Mouse (Mus musculus): ENCODE results near the gene Ten1.

- no peak for TF ChIP-seq ZNF384 (IDR thresholded peaks at IDR 0.05; ENCODE audit: low read depth, low read length)
- TF ChIP-seq CHD2 (IDR thresholded peaks at IDR 0.05; ENCODE audit: low read depth, low read length), result no peak
- no peak for TF ChIP-seq ZC3H11A (IDR thresholded peaks at IDR 0.05; ENCODE audit: borderline replicate concordance, low read depth, low read length)
- no peak for TF ChIP-seq MAFK (IDR thresholded peaks at IDR 0.05; ENCODE audit: insufficient read depth, low read depth, low read length)
Measured at GRCm38 (mm10) chr11:116162146-116162545, 36.5 kb upstream of the Ten1 start.

All from ES-E14 (cell line).